Mouse (Mus musculus) layer of hippocampus, postnatal 36 days (tissue): Measurements from ENCODE around the gene Rras2. TPM values are rescaled to one million over a fixed set of nuclear protein-coding genes. Genes with fewer than 3 reads are reported as not detected.

Experiments
- DNase-seq, 2 experiments: peaks; one replicate each; pipeline ENCODE4 v3.0.0; 2022
- total RNA-seq, 2 experiments: library from RNA; stranded (reverse); gene quantifications; 2 replicates each; pipeline ENCODE4 v1.2.3; 2021

Gene Rras2
- total RNA-seq, 2 experiments from 2014 or later: 30.6 to 33.9 TPM

GRCm38 (mm10) chr7:114114284-114114683 is 3.3 kb downstream of the Rras2 start:
- DNase-seq: no peak

GRCm38 (mm10) chr7:114110500-114110899 is 7.1 kb downstream of the Rras2 start:
- DNase-seq: no peak

- no peak for DNase-seq
Observed at GRCm38 (mm10) chr7:114105886-114106285, 11.7 kb downstream of the Rras2 start.

- no peak for DNase-seq
Observed at GRCm38 (mm10) chr7:114103629-114104347, 13.8 kb downstream of the Rras2 start.

- no peak for DNase-seq
Observed at GRCm38 (mm10) chr7:114103152-114103551, 14.4 kb downstream of the Rras2 start.

GRCm38 (mm10) chr7:114102609-114103008 is 15.0 kb downstream of the Rras2 start:
- DNase-seq: no peak

GRCm38 (mm10) chr7:114101412-114101811 is 16.2 kb downstream of the Rras2 start:
- DNase-seq: no peak

- DNase-seq: no peak
Observed at GRCm38 (mm10) chr7:114093548-114094174, 23.9 kb downstream of the Rras2 start.

GRCm38 (mm10) chr7:114090892-114091545 is 26.6 kb downstream of the Rras2 start:
- DNase-seq: no peak

- no peak for DNase-seq
Observed at GRCm38 (mm10) chr7:114090231-114090630, 27.4 kb downstream of the Rras2 start.

- DNase-seq: no peak
Observed at GRCm38 (mm10) chr7:114088918-114089317, 28.7 kb downstream of the Rras2 start.

- no peak for DNase-seq
Observed at GRCm38 (mm10) chr7:114087986-114088385, 29.6 kb downstream of the Rras2 start.

- no peak for DNase-seq
Observed at GRCm38 (mm10) chr7:114087341-114087740, 30.2 kb downstream of the Rras2 start.

GRCm38 (mm10) chr7:114086021-114086710 is 31.4 kb downstream of the Rras2 start:
- no peak for DNase-seq

- no peak for DNase-seq
Observed at GRCm38 (mm10) chr7:114083760-114084159, 33.8 kb downstream of the Rras2 start.

- no peak for DNase-seq
Observed at GRCm38 (mm10) chr7:114083088-114083487, 34.5 kb downstream of the Rras2 start.

GRCm38 (mm10) chr7:114081633-114082420 is 35.8 kb downstream of the Rras2 start:
- no peak for DNase-seq

GRCm38 (mm10) chr7:114080250-114080649 is 37.3 kb downstream of the Rras2 start:
- no peak for DNase-seq

GRCm38 (mm10) chr7:114079343-114079742 is 38.2 kb downstream of the Rras2 start:
- no peak for DNase-seq

- DNase-seq: no peak
Observed at GRCm38 (mm10) chr7:114074595-114074994, 43.0 kb downstream of the Rras2 start.

- DNase-seq: no peak
Observed at GRCm38 (mm10) chr7:114074133-114074532, 43.4 kb downstream of the Rras2 start.
